Mouse (Mus musculus): ENCODE measurements at regions not wholly inside any gene's neighbourhood (a gene's known extent, or its start where the extent isn't known, plus 50 kb on each side); places are given as distances from the start of the nearest gene placed in this dataset.

DNA sequence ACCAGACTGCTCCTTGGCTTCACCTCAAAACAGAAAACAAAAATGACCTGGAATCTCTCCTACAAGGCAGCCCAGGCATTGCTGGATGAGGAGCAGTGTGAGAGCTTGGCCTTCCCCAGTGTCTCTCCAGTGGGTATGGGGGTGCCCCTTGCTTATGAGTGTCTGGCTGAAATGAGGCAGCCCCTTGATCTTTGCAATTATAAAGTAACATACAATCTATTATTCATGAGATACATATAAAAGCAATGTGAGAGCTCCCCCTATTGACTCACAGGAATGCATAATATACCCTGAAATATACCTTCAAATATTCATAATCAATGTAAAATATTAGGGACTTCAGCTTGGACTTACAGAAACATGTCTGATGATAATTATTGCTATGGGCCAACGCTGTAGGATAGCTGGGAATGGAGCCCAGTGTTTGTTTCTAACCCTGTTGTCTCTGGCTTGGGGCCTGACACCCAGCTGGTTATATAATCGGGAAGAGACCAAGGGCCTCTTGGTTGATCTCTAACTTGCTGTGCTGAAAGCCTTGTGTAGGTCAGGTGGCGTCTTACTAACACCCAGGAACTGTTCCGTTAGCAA, 52.9 kb upstream of the Eya4 start:
- Histone ChIP-seq H3K9ac (ENCODE audit: low read length) (no peak overlapping the region), H3K4me2 (replicated peaks; ENCODE audit: low read depth) (no peak overlapping the region), H3K27ac (replicated peaks) (no peak overlapping the region), H3K9me3 (ENCODE audit: control insufficient read depth, low read length) (no peaks in the 10 kb centered on the region), H3K36me3 (ENCODE audit: control insufficient read depth, insufficient read depth, low read length) (no peaks in the 10 kb centered on the region), H3K4me1 (replicated peaks; ENCODE audit: control insufficient read depth, insufficient read depth) (no peaks in the 10 kb centered on the region), H3K4me3 (ENCODE audit: low read depth, low read length) (no peak overlapping the region), H3K27me3 (ENCODE audit: control insufficient read depth, insufficient read depth, low read length) (no peaks in the 10 kb centered on the region)
- no peak for ATAC-seq (ENCODE audit: low FRiP score, low TSS enrichment)
- 45% methylated on average over 4 of the region's 4 CpGs for WGBS
- TF ChIP-seq EP300 (optimal IDR thresholded peaks at IDR 0.05) (no peak), CTCF (IDR thresholded peaks at IDR 0.05; ENCODE audit: low read depth) (peak; percentile 58)
- no peak for DNase-seq (ENCODE audit: low spot score)
